Mouse (Mus musculus) limb, embryonic 10.5 days (tissue): ENCODE data around the gene Slc5a5. TPM values are rescaled to one million over a fixed set of nuclear protein-coding genes. Genes with fewer than 3 reads are reported as not detected.
A peak's percentile ranks its signal among the peaks of the same experiment; 100 is the strongest.

Source experiments
- DNase-seq: peaks from one replicate; pipeline ENCODE4 v3.0.0-alpha.2; 2017; ENCODE audit warnings: low spot score
- H3K27ac ChIP-seq: fragments of 300-500 bp; sonication (generic); 2 replicates; pipeline ENCODE4 v1.5.1; 2016; ENCODE audit warnings: mild to moderate bottlenecking
- H3K27me3 ChIP-seq: fragments of 300-500 bp; sonication (generic); 2 replicates; pipeline ENCODE4 v1.6.1; 2016; ENCODE audit warnings: low read depth, mild to moderate bottlenecking; ENCODE audit not compliant: poor library complexity, severe bottlenecking
- H3K36me3 ChIP-seq: fragments of 300-500 bp; sonication (generic); 2 replicates; pipeline ENCODE4 v1.6.1; 2016; ENCODE audit warnings: mild to moderate bottlenecking, moderate library complexity
- H3K4me1 ChIP-seq: fragments of 300-500 bp; sonication (generic); 2 replicates; pipeline ENCODE4 v1.6.1; 2016
- H3K4me3 ChIP-seq: fragments of 300-500 bp; sonication (generic); 2 replicates; pipeline ENCODE4 v1.5.1; 2016; ENCODE audit warnings: mild to moderate bottlenecking, moderate library complexity
- H3K9me3 ChIP-seq: fragments of 300-500 bp; sonication (generic); replicated peaks from 2 replicates; pipeline ENCODE4 v1.6.1; 2016; ENCODE audit warnings: mild to moderate bottlenecking
- WGBS: fragments of 180-500 bp; shearing (Covaris S2); methylation state at CpG from one replicate; pipeline ENCODE4 v1.1.7; 2016; 5-methylcytosine and 5-hydroxymethylcytosine counted together
- polyA plus RNA-seq: library from polyadenylated mRNA; unstranded; fragments of >200 nt; fragmentation: Nextera tagmentation; extraction: Ambion mirVana; gene quantifications from 2 replicates; pipeline ENCODE4 v1.2.1, GENCODE M21; 2016

Slc5a5 gene
- polyA plus RNA-seq, 1 experiment from 2014 or later = 0.23 TPM

- Histone ChIP-seq H3K27me3 (no peaks in the 10 kb centered on the region), H3K4me3 (no peak overlapping the region), H3K27ac (no peak overlapping the region), H3K4me1 (no peaks in the 10 kb centered on the region), H3K9me3 (no peaks in the 10 kb centered on the region), H3K36me3 (peaks cover 93% of the 10 kb centered on the region)
- DNase-seq = no peak
- 94% methylated on average over 17 of the region's 17 CpGs for WGBS
Observed at GRCm38 (mm10) chr8:70914704-70915103, 22.1 kb upstream of the Slc5a5 start.

- 96% methylated on average over 26 of the region's 26 CpGs for WGBS
- DNase-seq = no peak
- no peak overlapping the region for H3K27ac ChIP-seq
- no peaks in the 10 kb centered on the region for H3K4me1 ChIP-seq
- H3K4me3 ChIP-seq = no peak overlapping the region
- peaks cover 88% of the 10 kb centered on the region for H3K36me3 ChIP-seq
- no peaks in the 10 kb centered on the region for H3K9me3 ChIP-seq
- H3K27me3 ChIP-seq = no peaks in the 10 kb centered on the region
Observed at GRCm38 (mm10) chr8:70913523-70913922, 21.0 kb upstream of the Slc5a5 start.

- 94% methylated on average over 30 of the region's 30 CpGs for WGBS
- no peaks in the 10 kb centered on the region for H3K4me1 ChIP-seq
- H3K27ac ChIP-seq = no peak overlapping the region
- no peak for DNase-seq
- H3K9me3 ChIP-seq = no peaks in the 10 kb centered on the region
- H3K4me3 ChIP-seq = no peak overlapping the region
- H3K36me3 ChIP-seq = peaks cover 83% of the 10 kb centered on the region
- H3K27me3 ChIP-seq = no peaks in the 10 kb centered on the region
Observed at GRCm38 (mm10) chr8:70912955-70913354, 20.4 kb upstream of the Slc5a5 start.

GRCm38 (mm10) chr8:70911596-70911995 is 19.0 kb upstream of the Slc5a5 start:
- Histone ChIP-seq H3K4me3 (no peak overlapping the region), H3K9me3 (no peaks in the 10 kb centered on the region), H3K27me3 (no peaks in the 10 kb centered on the region), H3K36me3 (peaks cover 73% of the 10 kb centered on the region), H3K27ac (no peak overlapping the region), H3K4me1 (peaks cover 6% of the 10 kb centered on the region)
- WGBS = 88% methylated on average over 5 of the region's 5 CpGs
- DNase-seq = no peak

GRCm38 (mm10) chr8:70907518-70907917 is 15.0 kb upstream of the Slc5a5 start:
- WGBS = 88% methylated on average over 2 of the region's 2 CpGs
- no peak overlapping the region for H3K27ac ChIP-seq

GRCm38 (mm10) chr8:70905831-70906736 is 13.5 kb upstream of the Slc5a5 start, which contains the start of gene Map1s:
TSS of gene Map1s (plus strand) at chr8:70905932.
- WGBS = under 1% methylated on average over 77 of the region's 86 CpGs
- peak; percentile 96 for DNase-seq

More at GRCm38 (mm10) chr8:70907518-70907917, 15.0 kb upstream of the Slc5a5 start:
- Histone ChIP-seq H3K9me3 (no peaks in the 10 kb centered on the region), H3K4me1 (peaks cover 21% of the 10 kb centered on the region), H3K27me3 (0 out of 2 replicates have a peak, but pooled peaks cover 11% of the 10 kb centered on the region), H3K4me3 (no peak overlapping the region), H3K36me3 (peaks cover 32% of the 10 kb centered on the region)
- DNase-seq = no peak

GRCm38 (mm10) chr8:70905463-70905830 is 12.9 kb upstream of the Slc5a5 start:
- no peak for DNase-seq
- Histone ChIP-seq H3K27ac (peak overlapping the region; percentile 97), H3K27me3 (peaks cover 17% of the 10 kb centered on the region; the same call in 1 of the 2 replicates), H3K9me3 (no peaks in the 10 kb centered on the region), H3K36me3 (peaks cover 12% of the 10 kb centered on the region), H3K4me1 (peaks cover 21% of the 10 kb centered on the region), H3K4me3 (peak overlapping the region; percentile 86)
- WGBS = 21% methylated on average over 8 of the region's 8 CpGs

More at GRCm38 (mm10) chr8:70905831-70906736, 13.5 kb upstream of the Slc5a5 start, which contains the start of gene Map1s:
- H3K4me1 ChIP-seq = peaks cover 21% of the 10 kb centered on the region
- peaks cover 17% of the 10 kb centered on the region; the same call in 1 of the 2 replicates for H3K27me3 ChIP-seq
- no peaks in the 10 kb centered on the region for H3K9me3 ChIP-seq
- peak within 1 kb of the TSS; percentile 86 for H3K4me3 ChIP-seq
- peaks cover 18% of the 10 kb centered on the region for H3K36me3 ChIP-seq
- H3K27ac ChIP-seq = peak within 1 kb of the TSS; percentile 97

GRCm38 (mm10) chr8:70904532-70904931 is 12.0 kb upstream of the Slc5a5 start:
- Histone ChIP-seq H3K27ac (no peak overlapping the region), H3K36me3 (peaks cover 9% of the 10 kb centered on the region), H3K4me3 (no peak overlapping the region), H3K9me3 (no peaks in the 10 kb centered on the region), H3K4me1 (peaks cover 21% of the 10 kb centered on the region), H3K27me3 (peaks cover 17% of the 10 kb centered on the region; the same call in 1 of the 2 replicates)
- 70% methylated on average over 4 of the region's 4 CpGs for WGBS
- DNase-seq = no peak

- H3K27ac ChIP-seq = no peak overlapping the region; the same call in 1 of the 2 replicates
- H3K4me3 ChIP-seq = no peak overlapping the region
- H3K9me3 ChIP-seq = no peaks in the 10 kb centered on the region
- peaks cover 17% of the 10 kb centered on the region; the same call in 1 of the 2 replicates for H3K27me3 ChIP-seq
- no peak for DNase-seq
- peaks cover 27% of the 10 kb centered on the region for H3K4me1 ChIP-seq
- 0 out of 2 replicates have a peak, but pooled peaks cover 4% of the 10 kb centered on the region for H3K36me3 ChIP-seq
Observed at GRCm38 (mm10) chr8:70903582-70903981, 11.0 kb upstream of the Slc5a5 start.

- 41% methylated on average over 4 of the region's 4 CpGs for WGBS
- DNase-seq = no peak
- no peak overlapping the region for H3K4me3 ChIP-seq
- no peaks in the 10 kb centered on the region for H3K9me3 ChIP-seq
- H3K27me3 ChIP-seq = peaks cover 17% of the 10 kb centered on the region; the same call in 1 of the 2 replicates
- H3K27ac ChIP-seq = no peak overlapping the region
- H3K4me1 ChIP-seq = peaks cover 32% of the 10 kb centered on the region
- 0 out of 2 replicates have a peak, but pooled peaks cover 4% of the 10 kb centered on the region for H3K36me3 ChIP-seq
Observed at GRCm38 (mm10) chr8:70903112-70903511, 10.6 kb upstream of the Slc5a5 start.

GRCm38 (mm10) chr8:70902211-70902610 is 9.7 kb upstream of the Slc5a5 start:
- H3K4me1 ChIP-seq = peaks cover 32% of the 10 kb centered on the region
- no peak overlapping the region for H3K4me3 ChIP-seq
- WGBS = 48% methylated on average over 5 of the region's 5 CpGs
- H3K36me3 ChIP-seq = no peaks in the 10 kb centered on the region
- DNase-seq = no peak
- peaks cover 17% of the 10 kb centered on the region; the same call in 1 of the 2 replicates for H3K27me3 ChIP-seq
- H3K9me3 ChIP-seq = no peaks in the 10 kb centered on the region
- no peak overlapping the region for H3K27ac ChIP-seq

- H3K36me3 ChIP-seq = peaks cover 6% of the 10 kb centered on the region
- H3K4me1 ChIP-seq = peaks cover 28% of the 10 kb centered on the region
- H3K9me3 ChIP-seq = no peaks in the 10 kb centered on the region
- no peak overlapping the region for H3K27ac ChIP-seq
- WGBS = 87% methylated on average over 2 of the region's 2 CpGs
- no peak overlapping the region for H3K4me3 ChIP-seq
- H3K27me3 ChIP-seq = peaks cover 17% of the 10 kb centered on the region; the same call in 1 of the 2 replicates
- no peak for DNase-seq
Observed at GRCm38 (mm10) chr8:70900872-70901387, 8.4 kb upstream of the Slc5a5 start.

GRCm38 (mm10) chr8:70899226-70899625 is 6.7 kb upstream of the Slc5a5 start:
- no peak for DNase-seq
- WGBS = 87% methylated on average over 2 of the region's 2 CpGs
- Histone ChIP-seq H3K36me3 (peaks cover 23% of the 10 kb centered on the region), H3K27ac (0 out of 2 replicates have a peak overlapping the region, but pooled peaks have one; percentile 96), H3K9me3 (no peaks in the 10 kb centered on the region), H3K4me1 (peaks cover 29% of the 10 kb centered on the region), H3K4me3 (no peak overlapping the region), H3K27me3 (peaks cover 25% of the 10 kb centered on the region)
